Mouse (Mus musculus) heart, postnatal 0 days (tissue): ENCODE results near the gene Cbx5. TPM values are rescaled to one million over a fixed set of nuclear protein-coding genes. Genes with fewer than 3 reads are reported as not detected.

Source experiments
- ATAC-seq: fragments of 200-750 bp; cut with Nextera tagmentation; 2 replicates; pipeline ENCODE4 v1.8.0; 2017; ENCODE audit warnings: low read depth, moderate number of reproducible peaks, moderate library complexity; ENCODE audit not compliant: insufficient read depth
- DNase-seq: peaks from one replicate; pipeline ENCODE4 v3.0.0-alpha.2; 2016; ENCODE audit warnings: low spot score
- H3K27ac ChIP-seq: fragments of 300-500 bp; sonication (generic); 2 replicates; pipeline ENCODE4 v1.5.1; 2014; ENCODE audit warnings: low read depth, mild to moderate bottlenecking
- H3K27me3 ChIP-seq: fragments of 300-500 bp; sonication (generic); 2 replicates; pipeline ENCODE4 v1.6.1; 2014; ENCODE audit warnings: low read length, mixed read lengths; ENCODE audit not compliant: control insufficient read depth, insufficient read depth
- H3K36me3 ChIP-seq: fragments of 300-500 bp; sonication (generic); replicated peaks from 2 replicates; pipeline ENCODE4 v1.6.1; 2014; ENCODE audit warnings: low read length, mixed read lengths; ENCODE audit not compliant: control insufficient read depth, insufficient read depth
- H3K4me1 ChIP-seq: fragments of 300-500 bp; sonication (generic); 2 replicates; pipeline ENCODE4 v1.6.1; 2014; ENCODE audit warnings: antibody characterized with exemption; ENCODE audit not compliant: control insufficient read depth, insufficient read depth
- H3K4me2 ChIP-seq: fragments of 300-500 bp; sonication (generic); 2 replicates; pipeline ENCODE4 v1.6.1; 2014; ENCODE audit warnings: low read depth, mild to moderate bottlenecking, low read length, moderate library complexity
- H3K4me3 ChIP-seq: fragments of 300-500 bp; sonication (generic); 2 replicates; pipeline ENCODE4 v1.5.1; 2014; ENCODE audit warnings: low read depth, low read length
- H3K9ac ChIP-seq: fragments of 300-500 bp; sonication (generic); replicated peaks from 2 replicates; pipeline ENCODE4 v1.6.1; 2014; ENCODE audit warnings: low read depth, low read length, mixed read lengths
- H3K9me3 ChIP-seq: fragments of 300-500 bp; sonication (generic); replicated peaks from 2 replicates; pipeline ENCODE4 v1.6.1; 2016; ENCODE audit warnings: low read length; ENCODE audit not compliant: control insufficient read depth
- CTCF ChIP-seq: IDR thresholded peaks from 2 replicates; pipeline ENCODE4 v1.5.1; 2016; ENCODE audit warnings: antibody characterized with exemption, control low read depth, low read depth
- EP300 ChIP-seq: IDR thresholded peaks from 2 replicates; pipeline ENCODE4 v1.6.1; 2016; ENCODE audit warnings: antibody characterized with exemption, low read depth
- WGBS: fragments of 180-500 bp; shearing (Covaris S2); extraction: QIAGEN DNeasy Blood & Tissue Kit; methylation state at CpG from one replicate; pipeline ENCODE4 v1.1.7; 2014; 5-methylcytosine and 5-hydroxymethylcytosine counted together
- polyA plus RNA-seq: library from polyadenylated mRNA; unstranded; fragments of >200 nt; fragmentation: Nextera tagmentation; extraction: Ambion mirVana; gene quantifications from 2 replicates; pipeline ENCODE4 v1.2.1, GENCODE M21; 2015
- total RNA-seq: library from RNA; depleted of rRNA; stranded (reverse); fragments of >200 nt; gene quantifications from 2 replicates; pipeline ENCODE4 v1.2.3, GENCODE M21; 2014; ENCODE audit warnings: low replicate concordance

Cbx5 gene
- total and polyA plus RNA-seq, 2 experiments from 2014 or later: 41.5 to 54.1 TPM

- no peak overlapping the region for H3K27ac ChIP-seq
- H3K4me1 ChIP-seq: no peaks in the 10 kb centered on the region
- no peak overlapping the region for H3K4me2 ChIP-seq
- ATAC-seq (0 out of 2 replicates have a peak, but pooled peaks have one; percentile 49), DNase-seq (no peak)
- H3K9ac ChIP-seq: no peak overlapping the region
- WGBS: 63% methylated on average over 10 of the region's 10 CpGs
- H3K36me3 ChIP-seq: peaks cover 36% of the 10 kb centered on the region
- TF ChIP-seq CTCF (peak; percentile 72), EP300 (no peak)
- H3K27me3 ChIP-seq: no peaks in the 10 kb centered on the region
- no peak overlapping the region for H3K4me3 ChIP-seq
- H3K9me3 ChIP-seq: no peaks in the 10 kb centered on the region
Measured at GRCm38 (mm10) chr15:103190531-103191462, 48.8 kb downstream of the Cbx5 start.

- WGBS: 83% methylated on average over 7 of the region's 7 CpGs
- Histone ChIP-seq H3K9me3 (no peaks in the 10 kb centered on the region), H3K4me1 (no peaks in the 10 kb centered on the region), H3K27me3 (no peaks in the 10 kb centered on the region), H3K4me2 (no peak overlapping the region), H3K27ac (no peak overlapping the region), H3K9ac (no peak overlapping the region), H3K4me3 (no peak overlapping the region), H3K36me3 (peaks cover 29% of the 10 kb centered on the region)
- TF ChIP-seq EP300 (no peak), CTCF (no peak)
- ATAC-seq (no peak), DNase-seq (no peak)
Measured at GRCm38 (mm10) chr15:103190083-103190482, 49.5 kb downstream of the Cbx5 start.

- ATAC-seq: no peak
- H3K4me2 ChIP-seq: no peak overlapping the region
Measured at GRCm38 (mm10) chr15:103187803-103188202, 51.8 kb downstream of the Cbx5 start.

GRCm38 (mm10) chr15:103185462-103186198 lies 54.0 kb downstream of the Cbx5 start:
- H3K4me3 ChIP-seq: no peak overlapping the region
- ATAC-seq (peak; percentile 42; the same call in 1 of the 2 replicates), DNase-seq (peak; percentile 53)
- no peak overlapping the region for H3K27ac ChIP-seq
- peaks cover 18% of the 10 kb centered on the region; the same call in 1 of the 2 replicates for H3K27me3 ChIP-seq
- TF ChIP-seq EP300: no peak
- TF ChIP-seq CTCF: peak; percentile 65
- no peak overlapping the region for H3K9ac ChIP-seq
- H3K9me3 ChIP-seq: no peaks in the 10 kb centered on the region
- H3K36me3 ChIP-seq: no peaks in the 10 kb centered on the region; the same call in 1 of the 2 replicates
- no peak overlapping the region for H3K4me2 ChIP-seq
- WGBS: 37% methylated on average over 19 of the region's 19 CpGs
- peaks cover 6% of the 10 kb centered on the region for H3K4me1 ChIP-seq

More at GRCm38 (mm10) chr15:103187803-103188202, 51.8 kb downstream of the Cbx5 start:
- no peak overlapping the region for H3K9ac ChIP-seq
- peaks cover 6% of the 10 kb centered on the region for H3K4me1 ChIP-seq
- H3K27me3 ChIP-seq: 0 out of 2 replicates have a peak, but pooled peaks cover 3% of the 10 kb centered on the region
- H3K4me3 ChIP-seq: no peak overlapping the region
- 80% methylated on average over 6 of the region's 6 CpGs for WGBS
- no peak overlapping the region for H3K27ac ChIP-seq
- no peaks in the 10 kb centered on the region for H3K9me3 ChIP-seq
- no peak for DNase-seq
- TF ChIP-seq EP300 (no peak), CTCF (no peak)
- peaks cover 12% of the 10 kb centered on the region for H3K36me3 ChIP-seq
